Mouse (Mus musculus) frontal cortex, postnatal 10 days (tissue): Measurements from ENCODE around the gene St8sia6.

ENCODE experiments used
- DNase-seq, 2 experiments: peaks; one replicate each; pipeline ENCODE4 v3.0.0; 2022; ENCODE audit warnings: low spot score in 2 of 2, mixed read lengths in 1 of 2

St8sia6 gene

DNA sequence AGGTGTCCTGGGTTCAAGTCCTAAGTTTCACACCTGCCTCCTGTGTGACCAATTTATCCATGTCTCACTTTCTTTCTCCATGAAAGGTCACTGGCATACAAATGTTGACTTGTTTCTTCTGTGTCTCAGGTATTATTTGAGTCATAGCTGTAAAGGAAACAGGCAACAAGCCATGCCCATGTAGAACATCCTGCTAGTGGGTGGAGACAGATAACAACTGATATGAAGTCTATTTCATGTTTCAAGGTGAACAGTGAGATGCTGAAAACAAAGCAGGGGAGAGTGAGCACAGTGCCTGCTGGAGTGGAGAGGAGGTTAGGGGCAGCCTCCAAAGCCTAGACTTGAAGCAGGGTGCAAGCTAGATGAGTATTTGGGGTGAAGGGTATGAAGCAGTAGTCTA, 33.5 kb downstream of the St8sia6 start:
- DNase-seq = no peak

DNA sequence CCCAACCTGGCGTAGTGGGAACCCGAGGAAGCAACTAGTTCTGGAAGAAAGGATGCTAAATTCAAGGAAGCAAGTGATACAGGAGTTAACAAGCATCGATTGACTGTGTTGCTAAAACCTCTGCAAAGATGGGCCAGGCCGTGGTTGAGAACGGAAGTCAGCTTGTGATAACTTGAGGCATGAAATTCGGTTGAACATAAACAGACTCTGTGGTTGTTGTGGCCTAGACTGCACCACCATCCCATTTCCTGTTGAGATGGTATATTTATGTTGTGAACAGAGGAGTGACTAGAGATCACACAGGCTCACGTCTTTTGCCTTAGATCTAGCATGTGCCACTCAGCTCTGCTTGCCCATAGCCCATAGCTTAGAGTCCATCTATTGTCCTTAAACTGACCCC, 36.5 kb downstream of the St8sia6 start:
- no peak for DNase-seq

DNA sequence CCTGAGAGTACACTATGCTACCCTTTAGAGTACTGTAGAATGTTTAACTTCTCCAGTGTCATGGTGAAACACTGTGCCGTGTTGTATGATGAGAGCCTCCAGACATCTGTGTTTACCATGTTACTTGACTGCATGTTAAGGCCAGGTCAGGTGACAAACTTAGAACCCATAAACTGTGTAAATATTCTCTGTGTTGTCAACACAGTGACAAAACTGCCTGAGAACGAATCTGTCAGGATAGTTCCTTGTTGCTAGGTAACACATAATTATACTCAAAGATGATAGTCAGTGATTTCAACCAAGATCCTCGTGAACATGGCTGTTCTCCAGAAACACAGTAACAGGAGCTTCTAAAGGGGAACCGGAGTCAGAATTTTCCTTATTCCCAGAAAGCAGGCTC, 38.1 kb downstream of the St8sia6 start:
- DNase-seq = no peak

DNA sequence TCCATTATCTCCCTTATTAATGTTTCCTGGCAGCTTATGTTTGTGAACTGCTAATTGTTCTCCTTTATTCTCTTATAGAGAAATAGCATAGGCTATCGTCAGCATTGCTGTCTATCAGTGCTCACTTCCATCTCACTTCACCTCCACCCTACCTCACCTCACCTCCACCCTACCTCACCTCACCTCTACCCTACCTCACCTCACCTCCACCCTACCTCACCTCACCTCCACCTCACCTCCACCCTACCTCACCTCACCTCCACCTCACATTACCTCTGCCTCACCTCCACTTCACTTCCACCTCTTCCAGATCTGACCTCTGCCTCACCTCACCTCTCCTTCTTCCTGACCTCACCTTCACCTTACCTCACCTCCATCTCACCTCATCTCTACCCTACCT, 42.2 kb downstream of the St8sia6 start:
- DNase-seq = no peak

DNA sequence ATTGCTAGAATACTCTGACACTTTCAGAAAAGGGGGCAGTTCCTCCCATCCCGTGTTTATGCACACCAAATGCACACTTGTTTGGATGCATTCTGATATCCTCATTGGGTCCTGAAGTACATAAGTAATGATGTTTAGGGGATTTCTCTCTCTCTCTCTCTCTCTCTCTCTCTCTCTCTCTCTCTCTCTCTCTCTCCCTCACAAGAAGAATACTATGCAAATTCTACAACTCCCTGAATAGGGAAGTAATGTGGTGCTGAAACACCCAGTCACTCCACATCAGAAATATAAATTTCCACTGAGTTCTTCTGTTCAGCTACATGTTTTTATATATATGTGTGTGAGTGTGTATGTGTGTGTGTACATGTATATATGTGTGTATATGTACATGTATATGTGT, 43.1 kb downstream of the St8sia6 start:
- DNase-seq = no peak

DNA sequence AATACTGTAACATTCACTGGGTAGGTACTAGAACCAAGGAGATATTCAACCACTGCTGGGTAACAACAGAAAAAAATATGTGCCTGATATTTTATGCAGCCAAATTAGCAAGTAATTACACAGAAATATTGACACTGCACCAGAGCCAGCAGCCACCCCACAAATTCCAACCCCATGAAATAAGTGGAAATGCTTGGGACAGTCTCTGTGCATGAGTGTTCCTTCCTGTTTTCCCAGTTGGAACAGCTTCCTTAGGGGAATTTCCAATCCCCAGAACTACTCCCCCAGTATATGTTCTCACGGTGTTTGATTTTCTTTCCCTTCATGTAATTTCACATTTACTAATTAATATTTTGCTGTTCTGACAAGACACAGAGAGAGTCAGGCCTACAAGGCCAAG, 43.8 kb downstream of the St8sia6 start:
- DNase-seq = no peak

DNA sequence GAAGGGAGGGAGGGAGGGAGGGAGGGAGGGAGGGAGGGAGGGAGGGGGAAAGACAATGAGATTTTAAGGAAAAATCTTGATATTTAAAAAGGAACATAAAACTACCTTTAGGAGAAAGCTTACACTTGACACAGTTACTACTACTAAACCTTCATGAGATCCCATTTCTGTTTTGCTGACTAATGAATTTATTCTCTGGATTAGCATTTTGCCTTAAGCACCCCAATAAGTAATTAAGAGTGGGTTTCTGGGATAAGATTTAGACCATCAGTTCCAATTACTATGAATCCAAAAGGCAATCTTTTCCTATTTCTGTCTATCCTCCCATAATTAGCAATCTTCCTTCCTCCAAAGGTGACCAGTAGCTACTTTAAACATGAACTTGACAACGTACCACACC, 44.7 kb downstream of the St8sia6 start:
- no peak for DNase-seq

DNA sequence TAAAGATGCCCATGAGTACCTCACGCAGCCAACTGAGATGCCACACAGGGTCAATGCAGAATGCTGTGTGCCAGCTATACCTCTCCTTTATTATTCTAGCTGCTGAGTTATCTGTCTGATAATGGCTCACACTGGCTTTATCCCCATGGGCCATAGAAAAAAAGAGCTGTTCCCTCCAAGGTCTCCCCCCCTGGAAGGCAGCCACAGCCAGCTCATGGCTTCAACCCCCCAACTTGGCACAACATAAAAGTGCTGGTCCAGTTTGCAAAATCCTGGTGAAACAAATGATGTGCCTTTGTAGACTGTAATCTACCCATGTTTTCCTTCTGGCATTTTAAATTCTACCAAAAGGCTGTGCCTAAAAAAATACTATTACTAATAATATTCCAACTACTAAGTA, 46.3 kb downstream of the St8sia6 start:
- no peak for DNase-seq

DNA sequence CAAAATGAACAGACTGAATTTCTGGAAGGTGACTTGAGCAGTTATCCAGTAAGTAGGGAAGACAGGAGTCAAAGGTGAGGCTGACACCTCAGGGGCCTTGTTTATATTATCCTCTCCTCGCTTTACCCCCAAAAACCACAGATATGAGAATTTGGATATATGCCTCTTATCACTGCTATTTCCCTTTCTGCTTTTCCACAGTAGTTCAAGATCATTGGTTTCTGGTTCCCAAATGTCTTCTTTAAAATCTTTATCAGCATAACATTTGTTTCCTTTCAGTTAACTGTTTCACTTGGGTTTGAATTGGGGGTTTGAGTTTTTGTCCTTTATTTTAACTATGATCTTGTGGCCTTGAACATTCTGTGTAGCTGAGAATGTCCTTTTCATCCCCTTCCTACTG, 47.8 kb downstream of the St8sia6 start:
- DNase-seq = no peak

DNA sequence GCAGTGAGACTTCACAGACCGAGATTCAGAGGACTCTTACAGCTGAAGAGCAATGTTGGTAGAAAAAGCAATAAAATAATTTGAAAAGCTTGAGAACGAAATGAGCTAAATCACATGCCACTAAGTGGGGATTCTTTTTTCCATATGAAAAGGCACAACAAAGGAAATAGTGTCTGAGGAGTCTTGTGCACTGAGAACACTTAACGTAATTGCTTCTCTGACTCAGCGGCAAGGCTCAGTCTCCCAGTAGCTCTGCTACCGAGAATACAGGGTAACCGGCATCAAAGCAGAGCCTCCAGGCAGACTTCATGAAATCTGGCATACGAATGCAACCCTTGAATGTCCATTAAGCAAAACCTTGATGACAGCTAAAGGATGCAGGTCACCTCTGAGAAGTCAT, 55.2 kb downstream of the St8sia6 start:
- DNase-seq = no peak

DNA sequence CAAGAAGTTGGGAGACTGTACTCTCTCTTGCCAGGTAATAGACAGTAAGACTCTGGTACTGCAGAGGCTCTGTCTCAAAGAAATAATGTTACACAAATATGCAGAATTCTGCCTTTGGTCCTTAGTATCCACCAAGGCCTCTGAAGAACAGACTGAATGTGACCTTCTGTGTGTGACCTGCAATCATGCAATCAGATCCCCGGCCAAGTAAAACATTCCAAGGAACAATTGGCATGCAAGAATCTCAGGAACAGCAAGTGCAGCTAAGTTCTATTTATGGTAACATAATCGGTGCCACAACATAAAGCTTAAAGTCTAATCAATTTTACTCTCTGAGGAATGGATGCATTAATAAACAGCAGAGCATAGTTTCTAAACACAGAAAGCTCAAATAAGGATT, 66.0 kb downstream of the St8sia6 start:
- no peak for DNase-seq

DNA sequence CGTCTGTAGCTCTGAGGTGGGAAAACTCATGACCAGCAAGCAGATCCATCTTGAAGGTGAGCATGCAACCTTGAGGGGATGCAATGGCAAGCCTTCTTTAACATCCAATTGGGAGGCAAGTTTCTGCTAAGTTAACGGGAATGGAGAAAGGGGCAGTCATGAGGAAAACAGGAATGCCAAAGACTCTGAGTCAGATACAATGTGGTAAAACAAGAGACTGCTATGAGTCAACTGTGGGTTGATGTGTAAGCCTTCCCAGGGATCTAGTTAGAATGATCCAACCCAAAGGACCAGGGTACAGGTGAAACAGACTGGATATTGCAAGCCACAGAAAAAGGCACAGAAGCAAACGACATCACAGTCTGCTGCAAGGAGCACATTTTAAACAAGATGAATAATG, 68.3 kb downstream of the St8sia6 start:
- DNase-seq = no peak

DNA sequence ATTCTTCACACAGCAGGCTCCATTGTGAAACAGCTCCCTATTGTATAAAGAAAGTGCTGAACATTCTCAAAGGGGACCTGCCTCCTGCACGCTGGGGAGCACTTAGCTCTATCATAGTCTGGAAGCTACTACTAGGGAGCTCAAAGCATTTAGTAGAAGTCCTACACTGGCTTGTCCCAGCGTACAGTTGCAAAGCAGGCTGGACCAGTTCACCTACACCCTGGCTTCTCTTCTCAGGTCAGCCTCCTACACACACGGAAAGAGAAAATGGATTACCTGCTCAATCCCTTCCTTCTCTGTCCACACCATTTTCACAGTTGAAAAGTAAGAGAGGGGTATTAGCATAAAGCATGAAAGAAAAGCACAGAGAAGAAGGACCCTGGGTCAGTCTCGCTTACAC, 71.6 kb downstream of the St8sia6 start:
- no peak for DNase-seq

DNA sequence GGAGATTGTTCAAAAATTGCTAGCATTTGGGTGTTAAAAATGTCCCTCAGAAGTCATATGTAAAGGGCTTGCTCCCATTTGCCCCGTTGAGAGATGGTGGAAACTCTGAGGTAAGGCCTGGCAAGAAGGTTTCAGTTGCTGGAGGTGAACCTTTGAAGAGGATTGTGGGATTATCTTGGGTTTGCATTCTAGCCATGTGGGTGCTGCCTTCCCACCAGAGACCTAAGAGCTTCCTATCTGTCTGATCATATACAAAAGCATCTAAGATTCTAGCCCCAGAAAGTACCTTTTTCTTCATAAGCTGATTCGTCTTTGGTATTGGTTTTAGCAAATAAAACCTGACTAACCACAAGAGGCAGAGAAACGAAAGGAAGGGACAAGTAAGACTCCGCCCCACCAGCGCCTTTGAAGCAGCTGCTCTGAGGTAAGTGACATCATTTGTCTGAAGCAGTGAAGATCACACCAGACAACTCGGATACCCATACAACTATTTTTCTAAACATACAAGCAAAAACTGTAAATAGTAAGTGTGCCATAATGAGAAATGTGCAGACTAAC, 75.2 kb downstream of the St8sia6 start:
- no peak for DNase-seq

DNA sequence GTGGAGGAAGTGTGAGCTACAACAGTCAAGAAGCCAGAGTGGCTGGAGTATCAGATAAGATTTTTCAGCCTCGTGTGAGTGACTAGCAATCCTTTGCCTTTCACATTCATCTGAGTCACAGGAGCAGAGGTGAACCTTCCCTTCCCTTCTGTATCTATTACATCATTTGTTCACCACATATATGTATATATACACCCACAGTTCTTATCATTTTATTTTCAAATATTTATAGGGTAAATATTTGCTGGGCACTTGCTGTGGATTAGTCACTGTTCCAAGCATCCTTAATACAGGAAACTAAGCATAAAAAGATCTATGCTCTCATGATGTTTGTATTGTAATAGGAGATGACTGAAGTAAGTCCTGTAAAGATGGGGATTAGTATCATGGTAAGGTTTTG, 85.1 kb downstream of the St8sia6 start:
- no peak for DNase-seq

DNA sequence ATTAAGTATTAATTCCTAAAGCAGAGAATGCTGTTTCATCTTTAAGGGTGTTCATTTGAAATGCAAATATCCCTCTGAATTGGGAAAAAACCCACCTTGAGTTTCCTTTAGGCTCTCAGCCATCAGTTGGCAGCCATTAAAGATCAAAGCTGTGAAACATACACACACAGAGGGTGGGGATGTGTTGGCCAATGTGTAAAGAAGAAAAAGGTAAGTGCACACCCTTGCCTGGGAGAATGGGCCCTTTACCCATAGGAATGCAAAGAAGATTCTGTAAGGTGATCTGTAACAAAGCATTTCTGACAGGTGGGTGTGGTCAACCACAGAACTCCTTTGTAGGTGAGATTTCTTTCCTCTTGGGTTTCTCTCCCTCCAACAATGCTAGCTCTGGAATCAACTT, 96.3 kb downstream of the St8sia6 start:
- DNase-seq = no peak

DNA sequence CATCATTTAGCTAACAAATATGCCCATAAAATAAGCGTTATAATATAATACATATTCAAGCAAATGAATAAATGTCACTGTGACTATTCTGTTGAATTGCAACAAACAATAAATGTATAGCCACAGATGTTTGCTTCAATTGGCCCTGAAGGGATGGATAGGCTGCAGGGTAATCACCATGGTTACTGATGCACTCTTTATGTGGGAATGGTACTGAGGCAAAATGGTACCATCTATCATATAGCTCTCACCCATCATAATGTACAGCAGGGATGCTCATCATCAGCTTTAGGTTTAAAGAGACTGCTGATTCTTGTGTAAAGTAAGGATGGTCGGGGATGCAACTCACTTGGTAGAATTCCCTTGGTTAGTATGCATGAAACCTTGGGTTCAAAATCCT, 99.4 kb downstream of the St8sia6 start:
- DNase-seq = no peak

DNA sequence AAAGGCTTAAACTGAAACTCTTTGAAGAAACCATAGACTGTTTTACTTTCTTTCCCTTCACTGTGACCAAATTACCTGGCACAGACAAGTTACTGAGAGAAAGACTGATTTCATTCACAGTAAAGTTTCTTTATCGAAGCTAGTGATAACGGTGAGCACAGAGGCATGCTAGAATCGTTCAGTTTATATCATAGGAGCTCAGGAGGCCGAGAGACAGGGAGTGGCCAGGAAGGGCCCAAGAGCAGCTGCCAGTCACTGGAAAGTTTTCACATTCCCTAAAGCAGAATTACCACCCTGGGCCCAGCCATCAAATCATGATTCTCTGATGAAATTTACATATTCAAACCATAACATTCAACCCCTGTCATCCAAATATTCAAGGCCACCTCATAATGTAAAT, 109.5 kb downstream of the St8sia6 start:
- DNase-seq = no peak

DNA sequence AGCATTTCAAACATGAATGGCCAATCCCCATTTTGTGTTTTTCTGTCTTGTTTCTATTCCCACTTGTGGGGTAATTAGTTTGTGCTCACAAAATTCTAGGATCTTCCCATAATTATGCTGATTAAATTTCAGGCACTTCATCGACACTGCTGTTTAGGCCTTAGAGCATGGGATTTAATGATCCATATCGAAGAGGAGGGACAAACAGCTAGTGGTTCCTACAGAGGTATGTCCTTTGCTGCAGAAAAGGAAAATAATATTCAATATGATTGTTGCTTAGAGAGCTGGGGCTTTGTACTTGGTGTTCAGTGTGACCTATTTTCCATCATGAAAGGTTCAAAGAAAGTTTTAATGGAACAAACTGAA, 110.7 kb downstream of the St8sia6 start:
- DNase-seq = no peak

DNA sequence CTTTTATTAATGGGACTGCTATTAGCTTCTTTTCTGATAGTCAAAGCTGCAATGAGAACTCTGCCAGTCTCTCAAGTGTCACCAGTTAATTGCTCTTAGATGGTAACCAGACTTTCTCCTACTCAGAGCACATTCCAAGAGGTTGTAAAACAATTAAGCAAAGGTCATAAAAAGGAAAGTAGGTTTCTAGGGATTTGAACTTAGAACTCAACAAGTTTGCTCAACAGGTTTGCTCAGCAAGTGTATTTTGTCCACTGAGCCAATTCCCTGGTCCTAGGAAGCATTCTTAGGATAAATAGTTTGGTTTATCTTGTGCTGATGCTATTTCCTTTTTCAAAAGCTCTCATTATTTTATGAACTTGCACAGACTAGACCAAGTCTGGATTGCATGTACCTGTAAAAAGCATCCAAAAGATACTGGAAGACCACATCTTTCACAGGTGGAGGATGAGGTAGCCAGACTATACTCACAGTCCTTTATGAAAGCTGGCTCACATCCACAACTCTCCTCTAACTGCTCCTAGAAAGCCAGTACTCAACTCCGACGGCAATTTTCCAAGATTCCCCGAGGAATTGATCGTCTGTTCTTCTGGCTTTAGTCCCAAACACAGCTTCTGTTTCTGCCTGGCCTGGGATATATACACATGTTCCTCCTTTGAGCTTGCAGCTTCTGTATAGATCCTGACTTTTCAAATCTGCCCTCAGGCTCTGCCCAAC, 111.2 kb downstream of the St8sia6 start:
- no peak for DNase-seq

DNA sequence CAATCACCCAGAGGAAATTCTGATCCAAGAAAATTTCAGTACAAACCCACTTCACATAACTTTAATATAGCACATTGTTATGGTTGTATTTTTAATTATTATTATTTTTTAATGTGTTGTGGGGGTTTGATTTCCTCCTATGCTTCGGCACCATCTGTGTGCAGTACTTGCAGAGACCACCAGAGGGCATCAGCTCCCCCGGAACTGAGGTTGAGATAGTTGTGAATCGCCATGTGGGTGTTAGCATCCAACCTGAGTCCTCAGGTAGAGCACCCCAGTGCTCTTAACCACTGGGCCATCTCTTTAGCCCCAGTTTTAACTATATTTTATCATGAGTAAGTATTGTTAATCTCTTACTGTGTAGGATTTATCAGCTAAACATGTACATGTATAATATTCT, 120.9 kb downstream of the St8sia6 start:
- no peak for DNase-seq

DNA sequence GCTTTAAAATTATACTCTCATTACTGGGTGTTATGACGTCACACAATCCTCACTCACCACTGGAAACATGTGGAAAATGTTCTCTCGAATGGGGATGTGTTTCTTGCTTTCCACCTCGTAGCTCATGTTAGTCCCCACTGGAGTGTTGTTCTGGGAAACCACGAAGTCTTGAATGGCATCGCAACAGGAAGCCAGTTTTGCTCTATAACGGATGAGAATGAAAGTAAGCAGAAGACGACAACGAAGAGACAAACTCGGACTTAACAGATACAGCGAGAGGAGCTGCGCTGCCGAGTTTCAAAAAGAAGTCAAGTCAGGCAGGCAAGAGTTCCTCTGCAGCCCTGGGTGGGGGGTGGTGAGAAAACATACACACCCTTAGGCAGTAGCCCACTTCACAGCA, 121.4 kb downstream of the St8sia6 start:
- no peak for DNase-seq

DNA sequence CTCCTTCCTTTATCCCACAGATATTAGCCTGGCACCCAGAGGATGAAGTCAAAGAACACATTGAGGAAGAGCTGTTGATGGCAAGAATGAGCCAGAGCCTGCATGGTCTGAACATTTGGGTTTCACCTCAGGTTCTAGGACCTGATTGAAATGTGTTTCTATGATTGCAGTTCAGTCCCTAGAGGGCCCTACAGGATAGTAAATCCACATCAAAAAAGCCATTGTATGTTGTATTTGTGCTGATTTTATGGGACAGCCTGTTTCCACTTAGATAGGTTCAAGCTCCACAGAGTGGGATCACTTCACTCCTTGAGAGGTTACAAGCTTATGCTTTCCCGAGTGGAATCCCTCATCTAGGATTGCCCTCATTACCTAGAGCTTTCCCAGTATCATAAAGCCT, 159.0 kb downstream of the St8sia6 start:
- DNase-seq = no peak

DNA sequence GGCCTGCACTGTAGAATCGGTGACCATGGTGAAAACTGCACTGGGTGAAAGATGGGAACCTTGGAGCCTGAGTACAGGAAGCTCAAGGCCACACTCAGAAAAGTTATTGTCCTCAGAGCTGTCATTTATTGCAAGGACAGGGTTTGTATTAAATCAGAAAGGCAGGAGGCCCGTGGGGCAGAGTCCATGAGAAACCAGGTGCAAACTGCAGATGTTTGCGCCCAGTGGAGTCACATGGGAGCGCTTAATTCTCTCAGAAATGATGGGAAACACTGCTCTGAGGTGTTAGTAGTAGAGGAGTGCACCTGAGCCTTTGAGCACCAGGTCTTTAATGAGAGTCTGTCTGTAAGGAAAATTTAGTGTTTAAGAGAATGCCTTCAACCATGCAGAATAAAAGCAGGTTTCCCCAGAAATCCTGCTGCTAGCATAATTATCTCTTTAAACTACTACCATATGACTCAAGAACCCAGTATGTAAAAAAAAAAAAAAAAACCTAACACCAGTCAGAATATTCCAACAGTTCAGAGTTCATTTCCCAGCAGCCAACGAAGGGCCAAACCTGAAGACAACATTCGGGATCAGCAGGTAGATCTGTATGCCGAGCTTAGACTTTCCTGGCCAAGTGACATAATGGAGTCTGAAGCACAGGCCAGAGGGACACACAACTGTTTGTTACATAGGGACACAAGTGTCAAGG, 163.6 kb downstream of the St8sia6 start:
- no peak for DNase-seq
